Mouse (Mus musculus) gastrocnemius, postnatal 4 days (tissue): Measurements from ENCODE around the gene Zfp990. TPM values are rescaled to one million over a fixed set of nuclear protein-coding genes. Genes with fewer than 3 reads are reported as not detected.
"Not testable (repeated sequence)": the region's sequence is repeated elsewhere in the genome, so short reads cannot be mapped to it uniquely, and the experiment has no call there.

Source experiments
- DNase-seq, 2 experiments: peaks; one replicate each; pipeline ENCODE4 v3.0.0; 2021 to 2022; ENCODE audit warnings: low spot score in 2 of 2, mixed read lengths in 2 of 2
- total RNA-seq, 2 experiments: library from RNA; stranded (reverse); gene quantifications; 2 replicates each; pipeline ENCODE4 v1.2.3; 2021

Gene Zfp990
- total RNA-seq, 2 experiments from 2014 or later: 0.88 to 1.4 TPM

- DNase-seq: not testable (repeated sequence)
Observed at GRCm38 (mm10) chr4:145586046-145586445, 75.5 kb downstream of the Zfp990 start.

Other genes with a start within 250 kb of the Zfp990 start
- under 1 TPM; 0.20 to 0.29 TPM for gene Tnfrsf8, start 195.6 kb upstream of the Zfp990 start, total RNA-seq
- 1 to 10 TPM; 1.7 to 1.9 TPM for gene Gm13212, start 74.4 kb downstream of the Zfp990 start, total RNA-seq
- gene Zfp980, start 159.9 kb downstream of the Zfp990 start, total RNA-seq: under 1 TPM in 1 of 2 experiments, not detected in 1; 0.31 TPM